Comparison of ENCODE assay signal across 25 mouse cellular contexts in genomic region chr12:117860840-117861239, GRCm38 (mm10).
"Had no signal": no experiment of that assay in that cellular context is flagged by ENCODE, and none has a peak within 500 bp of the region (broad histone marks: within the 10 kb centered on the region; RNA-seq: fewer than 3 reads in every experiment).

No protein-coding gene starts in this region.

- ATAC-seq: hindbrain, postnatal 0 days; intestine, embryonic 16.5 days had no signal

- H3K9ac ChIP-seq: heart, embryonic 13.5 days; heart, embryonic 15.5 days; hindbrain, embryonic 13.5 days; hindbrain, embryonic 15.5 days; kidney, embryonic 15.5 days; limb, embryonic 12.5 days; liver, embryonic 13.5 days had no signal

- H3K27ac ChIP-seq: heart, embryonic 13.5 days; heart, embryonic 15.5 days; hindbrain, embryonic 13.5 days; hindbrain, embryonic 15.5 days; hindbrain, postnatal 0 days; kidney, embryonic 15.5 days; kidney, postnatal 0 days; left cerebral cortex, adult 2 months; limb, embryonic 10.5 days; limb, embryonic 12.5 days; liver, embryonic 13.5 days had no signal

- H3K27me3 ChIP-seq: heart, embryonic 13.5 days; heart, embryonic 15.5 days; hindbrain, embryonic 13.5 days; hindbrain, embryonic 15.5 days; kidney, embryonic 15.5 days; limb, embryonic 12.5 days; liver, embryonic 13.5 days had no signal

- H3K36me3 ChIP-seq: heart, embryonic 15.5 days; hindbrain, embryonic 13.5 days; hindbrain, embryonic 15.5 days had no signal

- DNase-seq: gastrocnemius, postnatal 14 days; gastrocnemius, postnatal 36 days; heart, adult 18-20 months; heart, postnatal 14 days; heart, postnatal 36 days; kidney, adult 11 months; kidney, adult 2 months; kidney, adult 9 months; kidney, postnatal 14 days; kidney, postnatal 36 days; liver; liver, embryonic 13.5 days had no signal

- H3K4me1 ChIP-seq: heart, embryonic 15.5 days; hindbrain, embryonic 13.5 days; hindbrain, embryonic 15.5 days; kidney, embryonic 15.5 days had no signal

- H3K4me3 ChIP-seq: heart, embryonic 13.5 days; heart, embryonic 15.5 days; hindbrain, embryonic 13.5 days; hindbrain, embryonic 15.5 days; kidney, embryonic 15.5 days; left cerebral cortex, adult 2 months; limb, embryonic 10.5 days; limb, embryonic 12.5 days; liver, embryonic 13.5 days had no signal

- H3K4me2 ChIP-seq: heart, embryonic 11.5 days; heart, embryonic 13.5 days; heart, embryonic 15.5 days; hindbrain, embryonic 13.5 days; hindbrain, embryonic 15.5 days; kidney, embryonic 15.5 days; limb, embryonic 12.5 days; liver, embryonic 11.5 days; liver, embryonic 13.5 days had no signal

- H3K9me3 ChIP-seq: heart, embryonic 13.5 days; heart, embryonic 15.5 days; hindbrain, embryonic 13.5 days; hindbrain, embryonic 15.5 days; kidney, embryonic 15.5 days; limb, embryonic 10.5 days; limb, embryonic 12.5 days; liver, embryonic 13.5 days had no signal
